Mouse (Mus musculus) E14TG2a.4 (cell line): Measurements from ENCODE around the gene Speg.

ENCODE experiments used
- CTCF ChIP-seq: conservative IDR thresholded peaks from 2 replicates; pipeline ENCODE4 v1.5.1; 2014; ENCODE audit warnings: low read length
- POU5F1 ChIP-seq: IDR thresholded peaks from 2 replicates; pipeline ENCODE4 v1.6.1; 2014; ENCODE audit warnings: low read length, borderline replicate concordance

DNA sequence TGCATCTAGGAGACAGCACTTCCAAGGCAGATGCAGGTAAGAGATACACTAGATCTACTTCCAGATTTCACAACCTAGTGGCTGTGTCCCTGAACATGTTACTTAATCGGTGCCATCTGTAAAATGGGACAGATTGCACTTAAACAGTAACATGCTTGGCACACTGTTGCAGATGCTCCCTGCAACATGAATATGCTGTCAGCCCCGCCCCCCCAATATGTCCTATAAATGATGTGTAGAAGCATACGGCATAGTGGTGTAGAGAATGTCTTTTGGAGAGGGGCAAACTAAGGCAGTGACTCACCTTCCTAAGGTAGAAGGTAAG lies 102.8 kb downstream of the Speg start:
- TF ChIP-seq POU5F1: no peak
- no peak for TF ChIP-seq CTCF
